Mouse (Mus musculus): ENCODE results near the gene Mef2a.
A peak's percentile ranks its signal among the peaks of the same experiment; 100 is the strongest.

GRCm38 (mm10) chr7:67199412-67199811 lies 173.2 kb downstream of the Mef2a start:
- peak; percentile 74 for TF ChIP-seq CTCF (IDR thresholded peaks at IDR 0.05; ENCODE audit: insufficient read depth, low read depth, low read length)
- no peak for TF ChIP-seq POLR2A (IDR thresholded peaks at IDR 0.05; ENCODE audit: insufficient read depth, low read depth, low read length)
